Mouse (Mus musculus) CD4-positive helper T cell, adult 2 months (primary cell): ENCODE results near the gene Mtg2.
A peak's percentile ranks its signal among the peaks of the same experiment; 100 is the strongest.

Source experiments
- DNase-seq: peaks from one replicate; pipeline ENCODE4 v3.0.0-alpha.2; 2012; ENCODE audit warnings: low read depth, missing footprints, low spot score

Gene Mtg2

GRCm38 (mm10) chr2:180051986-180052733 lies 18.2 kb upstream of the Mtg2 start:
- DNase-seq = peak; percentile 35

DNA sequence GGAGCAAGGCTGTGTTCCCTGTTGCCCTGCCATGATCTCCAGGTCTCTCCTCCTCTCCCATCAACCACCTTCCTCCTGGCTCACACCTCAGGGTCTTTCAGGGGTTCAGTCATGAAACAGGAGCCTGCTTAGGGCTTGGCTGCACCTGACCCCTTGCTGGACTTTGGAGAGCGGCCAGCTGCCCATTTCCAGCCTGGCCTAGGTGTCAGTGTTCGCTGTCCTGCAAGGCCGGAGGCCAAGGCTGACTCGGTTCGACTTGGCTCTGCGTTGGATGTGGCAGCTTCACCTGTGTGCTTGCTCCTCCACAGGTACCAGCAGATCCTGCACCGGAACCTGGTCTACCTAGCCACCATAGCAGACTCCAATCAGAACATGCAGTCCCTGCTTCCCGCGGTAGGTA lies 17.4 kb upstream of the Mtg2 start:
- DNase-seq = no peak

GRCm38 (mm10) chr2:180063338-180064131 lies 6.9 kb upstream of the Mtg2 start:
- no peak for DNase-seq

GRCm38 (mm10) chr2:180069770-180070480 lies 463 bp upstream of the Mtg2 start:
- DNase-seq = no peak

DNA sequence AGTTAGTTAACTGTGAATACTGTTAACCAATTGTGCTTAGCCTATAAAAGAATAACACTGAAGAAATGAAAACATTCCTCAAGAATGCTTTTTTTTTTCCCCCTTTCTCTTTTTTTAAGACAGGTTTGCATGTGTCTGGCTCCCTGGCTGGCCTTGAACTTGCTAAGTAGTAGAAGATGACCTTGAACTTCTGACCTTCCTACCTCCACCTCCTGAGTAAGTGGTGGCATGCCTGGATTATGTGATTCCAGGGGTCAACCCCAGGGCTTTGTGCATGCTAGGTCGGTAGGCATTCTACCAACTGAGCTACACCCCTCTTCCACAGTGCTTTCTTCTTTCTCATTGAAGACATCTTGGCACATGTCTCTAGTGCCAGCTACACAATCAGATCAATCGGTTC lies 1.3 kb downstream of the Mtg2 start:
- DNase-seq = no peak

GRCm38 (mm10) chr2:180072886-180073285 lies 2.5 kb downstream of the Mtg2 start:
- no peak for DNase-seq

- no peak for DNase-seq
Measured at GRCm38 (mm10) chr2:180077622-180078021, 7.2 kb downstream of the Mtg2 start.

DNA sequence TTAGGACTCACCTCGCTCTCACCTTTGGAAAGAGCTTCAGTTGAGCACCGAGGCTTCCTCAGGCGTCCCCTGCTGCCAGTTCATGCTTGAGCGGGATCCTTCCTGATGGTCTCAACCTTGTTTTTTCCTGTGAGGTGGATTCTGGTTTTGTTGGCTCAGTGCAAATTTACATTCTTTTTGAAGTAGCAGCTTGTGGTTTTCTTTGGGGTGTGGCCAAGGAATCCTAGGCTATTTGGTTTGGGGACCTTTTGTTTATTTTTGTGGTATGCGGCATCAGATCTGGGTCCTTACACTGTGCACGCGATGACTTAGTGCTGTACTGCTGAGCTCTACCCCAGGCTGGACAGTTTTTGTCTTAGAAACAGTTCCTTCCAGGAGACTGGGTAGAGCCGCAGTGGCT lies 10.3 kb downstream of the Mtg2 start:
- peak; percentile 15 for DNase-seq

GRCm38 (mm10) chr2:180083063-180083462 lies 12.7 kb downstream of the Mtg2 start:
- no peak for DNase-seq

DNA sequence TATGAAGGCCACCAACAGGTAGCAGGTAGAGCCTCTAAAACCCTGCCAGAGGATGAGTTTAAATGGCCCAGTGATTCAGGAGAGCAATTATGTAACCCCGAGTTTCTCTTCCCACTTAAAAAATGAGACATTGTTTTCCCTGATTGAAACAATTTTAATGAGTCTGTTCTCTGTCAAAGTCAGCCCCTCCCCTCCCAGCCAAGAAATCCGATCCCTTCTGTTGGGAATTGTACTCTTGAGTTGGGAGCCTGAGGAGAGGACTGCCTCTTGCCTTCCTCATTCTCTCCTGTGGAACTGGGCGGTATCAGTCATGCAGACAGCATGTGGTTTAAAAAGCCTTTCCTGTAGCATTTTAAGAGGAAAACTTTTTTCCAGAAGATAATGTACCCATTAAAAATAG lies 14.2 kb downstream of the Mtg2 start:
- no peak for DNase-seq

- DNase-seq = no peak
Measured at GRCm38 (mm10) chr2:180085926-180086636, 15.7 kb downstream of the Mtg2 start.

DNA sequence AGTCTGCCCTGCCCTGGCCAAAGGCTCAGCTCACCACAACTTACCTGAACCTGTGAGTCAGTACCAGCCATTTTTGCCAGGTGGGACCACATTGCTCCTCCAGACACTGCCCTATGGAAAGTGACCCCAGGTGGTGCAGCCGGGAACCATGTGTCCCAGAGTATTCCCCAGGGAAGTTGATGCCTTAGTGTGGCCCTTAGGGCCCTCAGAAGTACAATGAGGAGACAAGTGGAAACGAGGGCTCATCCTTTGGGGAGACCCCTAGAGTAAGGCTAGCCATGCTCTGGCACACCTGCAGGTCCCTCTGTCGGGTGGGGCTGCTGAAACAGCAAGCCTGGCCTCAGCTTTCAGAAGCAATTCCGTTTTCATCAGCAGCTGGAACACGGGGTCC lies 16.2 kb downstream of the Mtg2 start:
- no peak for DNase-seq

DNA sequence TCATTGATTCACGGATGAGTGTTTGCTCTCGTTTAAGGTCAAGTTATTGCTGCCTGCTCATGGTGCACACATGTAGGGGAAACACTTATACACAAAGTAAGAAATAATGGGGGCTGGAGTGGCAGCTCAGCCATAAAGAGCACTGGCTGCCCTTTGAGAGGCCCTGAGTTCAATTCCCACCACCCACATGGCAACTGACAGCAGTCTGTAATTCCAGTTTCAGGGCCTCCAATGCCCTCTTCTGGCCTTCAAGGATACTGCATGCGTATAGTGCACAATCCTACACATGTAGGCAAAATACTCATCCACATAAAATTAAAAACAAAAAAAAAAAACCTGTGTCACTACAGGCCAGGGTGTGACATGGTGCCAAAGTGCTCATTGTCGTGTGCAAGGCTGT lies 17.1 kb downstream of the Mtg2 start:
- DNase-seq = no peak

- no peak for DNase-seq
Measured at GRCm38 (mm10) chr2:180090285-180090684, 19.9 kb downstream of the Mtg2 start.

DNA sequence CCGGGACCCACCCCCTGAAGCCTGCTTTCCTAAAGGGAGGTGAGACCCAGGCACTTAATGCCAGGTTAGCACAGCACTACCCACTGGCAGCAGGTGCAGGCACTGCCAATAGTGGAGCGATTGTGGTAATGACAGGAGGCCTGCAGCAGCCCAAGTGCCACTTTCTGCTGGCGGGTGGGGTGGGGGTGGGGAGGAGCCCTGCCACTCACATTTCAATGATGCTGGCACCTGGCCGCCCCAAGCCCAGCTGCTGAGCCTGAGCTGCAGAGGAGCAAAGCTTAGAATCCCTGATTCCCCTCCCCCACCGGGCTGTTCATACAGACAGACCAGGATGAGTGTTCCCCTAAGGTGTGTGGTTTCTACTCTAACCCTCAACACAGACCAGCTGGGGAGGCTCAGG lies 25.3 kb downstream of the Mtg2 start:
- DNase-seq = no peak

- DNase-seq = no peak
Measured at GRCm38 (mm10) chr2:180097585-180097984, 27.2 kb downstream of the Mtg2 start.

- no peak for DNase-seq
Measured at GRCm38 (mm10) chr2:180098167-180098566, 27.8 kb downstream of the Mtg2 start.

GRCm38 (mm10) chr2:180099529-180099928 lies 29.1 kb downstream of the Mtg2 start:
- peak; percentile 34 for DNase-seq

GRCm38 (mm10) chr2:180103151-180103977 lies 33.0 kb downstream of the Mtg2 start:
- DNase-seq = no peak

- DNase-seq = peak; percentile 51
Measured at GRCm38 (mm10) chr2:180103978-180104658, 33.7 kb downstream of the Mtg2 start, which contains the start of gene Hrh3. Hrh3 (minus strand) TSS chr2:180104488.
